Mouse (Mus musculus) E14TG2a.4 (cell line): ENCODE measurements at regions not wholly inside any gene's neighbourhood (a gene's known extent, or its start where the extent isn't known, plus 50 kb on each side); places are given as distances from the start of the nearest gene placed in this dataset.

ENCODE experiments used
- CTCF ChIP-seq: conservative IDR thresholded peaks from 2 replicates; pipeline ENCODE4 v1.5.1; 2014; ENCODE audit warnings: low read length
- NANOG ChIP-seq: IDR thresholded peaks from 2 replicates; pipeline ENCODE4 v1.6.1; 2014; ENCODE audit warnings: borderline replicate concordance, low read length, mixed read lengths

DNA sequence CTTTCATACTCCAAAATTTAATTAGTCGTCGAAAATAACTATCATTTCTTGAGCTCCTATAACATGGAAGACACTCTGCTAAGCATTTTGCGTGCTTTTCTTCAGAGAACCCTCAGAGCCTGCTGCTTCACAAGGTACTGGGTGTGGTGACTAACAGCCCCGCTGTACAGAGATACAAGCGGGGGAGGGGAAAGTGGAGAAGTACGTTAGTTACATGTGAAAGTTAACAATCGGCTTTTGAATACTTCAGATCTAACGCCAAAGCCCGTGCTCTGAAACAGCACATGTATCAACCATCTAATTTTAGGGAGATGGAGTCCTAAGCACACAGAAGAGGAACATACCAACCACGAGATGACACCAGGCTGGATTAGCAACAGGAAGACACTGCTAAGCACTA lies 55.4 kb upstream of the Foxd3 start:
- TF ChIP-seq CTCF, result no peak
- TF ChIP-seq NANOG, result no peak
